Mouse (Mus musculus): ENCODE results near the gene Msln.

Msln gene

GRCm38 (mm10) chr17:25723470-25723869 lies 30.7 kb downstream of the Msln start:
- DNase-seq, result no peak

DNA sequence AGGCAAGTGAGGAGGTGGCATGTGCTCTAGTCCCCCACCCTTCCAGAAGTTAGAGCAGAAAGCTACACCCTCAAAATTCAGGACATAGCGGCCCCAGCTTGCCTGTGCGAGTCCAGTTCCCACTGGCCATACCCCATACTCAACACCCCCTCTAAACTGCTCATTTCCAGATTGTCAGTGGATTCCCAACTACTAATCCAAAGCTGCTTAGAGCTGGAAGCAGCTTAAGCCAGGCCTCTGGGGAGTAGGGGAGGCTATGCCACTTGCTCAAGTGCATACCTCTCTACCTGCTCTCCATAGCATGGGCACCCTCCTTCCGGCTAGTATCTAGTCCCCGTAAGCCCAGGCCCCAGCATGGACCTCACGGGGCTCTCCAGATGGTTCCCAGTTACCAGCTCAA lies 32.7 kb downstream of the Msln start:
- no peak for DNase-seq

- DNase-seq, result no peak
These were observed 36.5 kb downstream of the Msln start for GRCm38 (mm10) chr17:25717691-25718090.

- DNase-seq, result peak; percentile 57 to 68
These were observed 37.2 kb downstream of the Msln start, which contains the start of gene Gng13 for GRCm38 (mm10) chr17:25716711-25717637. Gene Gng13 (plus strand): TSS chr17:25717171.

GRCm38 (mm10) chr17:25716130-25716529 lies 38.0 kb downstream of the Msln start:
- peak; percentile 22 to 43 for DNase-seq

DNA sequence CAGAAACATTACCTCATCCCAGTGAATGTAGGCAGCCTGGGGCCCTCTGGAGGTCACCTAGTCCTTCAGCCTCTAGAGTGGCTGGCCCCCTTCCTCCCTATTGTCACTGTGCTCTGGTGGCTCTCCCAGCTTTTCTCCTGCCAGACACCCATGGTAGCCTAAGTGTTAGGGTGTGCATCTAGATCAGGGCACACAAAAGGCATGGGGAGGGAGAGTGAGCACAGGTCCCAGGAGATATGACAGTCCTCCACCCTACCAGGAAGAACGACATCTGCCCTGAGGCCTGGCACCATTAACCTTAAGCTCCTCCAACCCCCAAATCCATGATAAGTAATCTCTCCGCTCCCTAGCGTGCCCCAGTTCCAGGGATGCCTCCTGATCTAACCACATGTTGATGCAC lies 38.6 kb downstream of the Msln start:
- no peak for DNase-seq

- DNase-seq, result no peak
These were observed 43.0 kb downstream of the Msln start for GRCm38 (mm10) chr17:25711136-25711535.

- no peak for DNase-seq
These were observed 44.2 kb downstream of the Msln start for GRCm38 (mm10) chr17:25709994-25710393.

DNA sequence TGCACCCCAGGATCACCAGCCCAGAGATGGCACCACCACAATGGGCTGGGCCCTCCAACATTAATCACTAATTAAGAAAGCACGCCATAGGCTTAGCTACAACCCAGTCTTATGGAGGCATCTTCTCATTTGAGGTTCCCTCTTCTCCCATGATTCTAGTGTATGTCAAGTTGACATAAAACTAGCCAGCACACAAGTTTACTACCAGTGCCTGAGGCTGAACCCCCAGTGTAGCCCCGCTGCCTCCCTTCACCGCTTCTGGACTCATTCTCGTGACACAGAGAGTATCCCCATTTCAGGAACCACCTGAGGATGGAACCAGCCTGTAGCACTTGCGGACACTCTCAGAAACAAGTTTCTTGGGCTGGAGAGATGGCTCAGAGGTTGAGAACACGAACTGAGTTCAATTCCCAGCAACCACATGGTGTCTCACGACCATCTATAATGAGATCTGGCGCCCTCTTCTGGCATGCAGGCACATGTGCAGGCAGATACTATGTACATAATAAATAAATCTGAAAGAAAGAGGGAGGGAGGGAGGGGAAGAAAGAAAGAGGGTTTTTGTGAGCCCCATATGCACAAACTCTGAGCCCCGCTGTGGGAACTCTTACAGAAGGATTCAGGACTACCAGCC lies 53.2 kb downstream of the Msln start:
- no peak for DNase-seq

All from kidney, postnatal 4 days (tissue).